Mouse (Mus musculus) olfactory bulb, adult 2 months (tissue): ENCODE data around the gene Il1rapl1.

Experiments
- CTCF ChIP-seq: fragments of 200-500 bp; IDR thresholded peaks from 2 replicates; pipeline ENCODE4 v1.5.1; 2012; ENCODE audit warnings: low read depth, mild to moderate bottlenecking, low read length, moderate library complexity; ENCODE audit not compliant: insufficient read depth
- POLR2A ChIP-seq: fragments of 200-500 bp; IDR thresholded peaks from 2 replicates; pipeline ENCODE4 v1.6.1; 2012; ENCODE audit warnings: mild to moderate bottlenecking, low read depth, low read length, moderate library complexity; ENCODE audit not compliant: insufficient read depth

- TF ChIP-seq CTCF (no peak), POLR2A (no peak)
Measured at GRCm38 (mm10) chrX:87600914-87601313, 514.5 kb downstream of the Il1rapl1 start.
